Mouse (Mus musculus) frontal cortex, postnatal 10 days (tissue): ENCODE data around the gene Ablim2.
A peak's percentile ranks its signal among the peaks of the same experiment; 100 is the strongest.

Experiments used
- DNase-seq, 2 experiments: peaks; one replicate each; pipeline ENCODE4 v3.0.0; 2022; ENCODE audit warnings: low spot score in 2 of 2, mixed read lengths in 1 of 2

Ablim2 gene

GRCm38 (mm10) chr5:35884689-35885088 lies 127.0 kb downstream of the Ablim2 start:
- DNase-seq: no peak

- DNase-seq: no peak
Measured at GRCm38 (mm10) chr5:35888959-35889358, 131.3 kb downstream of the Ablim2 start.

DNA sequence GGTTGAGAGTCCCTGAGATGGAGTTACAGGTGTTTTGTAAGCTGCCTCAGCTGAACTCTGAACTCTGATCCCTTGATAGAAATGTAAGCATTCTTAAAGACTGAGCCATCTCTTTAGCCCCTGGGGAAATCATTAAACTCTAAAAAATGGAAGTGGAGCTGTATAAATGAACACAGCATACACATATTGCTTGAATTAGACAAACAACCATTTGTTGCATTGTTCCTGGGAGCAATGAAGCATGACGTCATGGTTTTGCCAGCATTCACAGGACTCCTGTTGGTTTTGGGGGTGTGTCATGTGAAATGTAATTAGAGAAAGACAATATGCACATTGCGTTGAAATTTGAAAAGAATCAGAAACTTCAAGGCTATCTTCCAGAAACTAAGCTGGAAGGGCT lies 132.0 kb downstream of the Ablim2 start:
- DNase-seq: no peak

- DNase-seq: no peak
Measured at GRCm38 (mm10) chr5:35890985-35891730, 133.5 kb downstream of the Ablim2 start.

DNA sequence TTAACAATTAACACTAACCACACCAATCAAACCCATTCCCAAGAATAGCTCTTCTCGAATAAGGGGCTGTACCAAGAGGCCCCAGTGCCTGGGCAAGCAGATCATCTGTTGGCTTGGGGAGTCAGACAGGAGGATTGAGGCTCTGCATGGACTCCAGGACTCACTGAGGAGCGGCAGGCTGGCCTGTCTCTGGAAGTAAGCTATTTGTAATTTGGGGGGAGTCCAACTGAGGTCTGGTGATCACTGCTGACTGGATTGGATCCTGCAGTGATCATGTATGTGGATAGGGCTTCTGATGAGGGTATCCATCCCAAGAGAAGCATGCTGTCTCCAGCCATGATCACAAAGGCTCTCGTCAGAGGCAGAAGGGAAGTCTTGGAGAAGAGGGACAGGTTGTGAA lies 134.7 kb downstream of the Ablim2 start:
- DNase-seq: no peak

- peak; percentile 98 to 99 for DNase-seq
Measured at GRCm38 (mm10) chr5:35893093-35893804, 135.6 kb downstream of the Ablim2 start, which contains the start of gene Afap1. TSS of gene Afap1 (plus strand) at chr5:35893319.

DNA sequence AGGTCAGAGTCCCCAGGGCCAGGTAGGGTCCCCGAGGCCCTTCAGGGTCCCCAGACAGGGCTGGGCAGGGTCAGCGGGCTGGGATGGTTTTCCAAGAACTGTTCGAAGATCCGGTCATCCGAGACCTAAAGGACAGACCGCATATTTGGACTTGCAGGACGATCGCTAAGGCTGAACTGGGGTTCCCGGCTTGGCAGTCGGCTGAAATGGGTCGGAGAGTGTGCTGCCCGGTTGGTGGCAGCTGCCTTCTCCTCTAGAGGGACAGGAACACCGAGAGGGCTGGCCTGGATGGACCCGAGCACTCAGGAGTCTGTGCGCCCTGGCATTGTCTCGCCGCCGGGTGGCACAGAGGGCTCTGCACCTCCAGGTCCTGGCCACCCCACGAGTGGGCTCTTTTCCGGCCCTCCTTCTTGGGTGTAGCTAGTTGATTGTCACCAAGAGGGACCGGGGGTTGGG lies 136.2 kb downstream of the Ablim2 start:
- DNase-seq: peak in 1 of 2 experiments; percentile 55

DNA sequence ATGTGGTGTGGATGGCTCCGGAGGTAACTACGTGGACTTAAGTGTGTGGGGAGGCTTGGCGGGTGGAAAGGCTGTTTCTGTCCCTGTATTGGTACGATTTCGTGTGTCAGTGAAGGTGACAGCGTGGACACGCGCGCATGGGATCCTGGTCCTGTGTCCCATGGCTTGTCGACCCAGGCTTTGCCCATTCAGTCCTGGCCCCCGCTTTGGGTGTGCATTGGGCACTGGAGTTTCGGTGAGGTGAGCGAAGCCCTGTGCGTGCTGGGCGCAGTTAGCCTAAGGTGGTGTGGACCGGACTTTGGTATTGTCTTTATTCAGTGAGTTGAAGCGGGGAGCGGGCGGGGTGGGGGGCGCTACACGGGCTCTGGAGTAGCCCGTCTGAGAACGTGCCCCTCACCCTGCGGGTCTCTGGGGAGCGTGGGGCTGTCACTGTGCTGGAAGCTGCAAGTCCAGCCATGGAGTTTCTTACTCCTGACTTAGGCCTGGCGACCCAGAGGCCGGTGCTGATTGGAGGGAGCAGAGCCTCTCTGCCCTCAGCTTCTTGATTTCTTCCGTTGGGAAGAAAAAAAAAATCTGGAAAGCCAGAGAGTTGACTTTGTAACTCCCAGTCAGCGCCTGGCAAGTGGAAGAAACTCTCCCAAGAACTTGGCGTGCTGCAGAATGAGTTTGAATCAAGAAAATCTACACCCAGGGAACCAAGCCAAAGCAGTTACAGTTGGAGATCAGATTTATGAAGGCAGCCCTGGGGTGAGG lies 136.8 kb downstream of the Ablim2 start:
- no peak for DNase-seq

DNA sequence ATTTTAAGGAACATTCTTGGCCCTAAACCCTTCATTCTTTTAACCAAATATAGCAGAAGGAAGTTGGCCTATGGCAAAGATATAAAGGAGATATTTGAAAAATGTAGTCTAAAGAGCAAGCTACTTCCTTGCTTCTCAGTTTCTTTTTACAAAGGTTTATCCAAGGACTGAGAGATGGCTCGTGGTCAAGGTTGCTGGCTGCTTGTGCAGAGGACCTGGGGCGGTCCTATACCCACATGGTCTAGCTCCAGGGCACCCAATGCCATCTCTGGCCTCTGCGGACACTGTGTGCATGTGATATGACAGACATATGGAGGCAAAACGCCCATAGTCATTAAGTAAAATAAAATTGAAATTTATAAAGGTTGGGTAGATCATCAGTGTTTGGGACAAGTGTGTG lies 138.2 kb downstream of the Ablim2 start:
- no peak for DNase-seq

- DNase-seq: no peak
Measured at GRCm38 (mm10) chr5:35896556-35896955, 138.9 kb downstream of the Ablim2 start.

GRCm38 (mm10) chr5:35897147-35897546 lies 139.5 kb downstream of the Ablim2 start:
- no peak for DNase-seq

DNA sequence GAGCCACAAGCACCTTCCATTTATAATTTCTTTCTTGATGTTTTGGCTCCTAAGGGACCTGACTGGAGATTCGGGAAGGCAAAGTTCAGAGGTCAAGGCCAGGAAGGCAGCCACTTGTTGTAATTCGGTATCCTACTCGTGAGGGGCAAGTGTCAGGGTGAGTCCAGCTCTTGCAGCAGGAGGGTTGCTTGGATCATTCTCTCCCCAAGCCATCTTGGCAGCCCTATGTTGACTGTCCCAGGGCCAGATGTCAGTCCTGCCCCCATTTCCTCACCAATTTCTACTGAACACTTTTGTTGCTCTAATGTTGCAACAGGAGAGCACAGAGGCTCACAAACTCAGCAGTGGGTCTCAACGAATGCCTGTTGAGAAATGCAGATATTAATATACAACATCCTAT lies 140.4 kb downstream of the Ablim2 start:
- DNase-seq: no peak

DNA sequence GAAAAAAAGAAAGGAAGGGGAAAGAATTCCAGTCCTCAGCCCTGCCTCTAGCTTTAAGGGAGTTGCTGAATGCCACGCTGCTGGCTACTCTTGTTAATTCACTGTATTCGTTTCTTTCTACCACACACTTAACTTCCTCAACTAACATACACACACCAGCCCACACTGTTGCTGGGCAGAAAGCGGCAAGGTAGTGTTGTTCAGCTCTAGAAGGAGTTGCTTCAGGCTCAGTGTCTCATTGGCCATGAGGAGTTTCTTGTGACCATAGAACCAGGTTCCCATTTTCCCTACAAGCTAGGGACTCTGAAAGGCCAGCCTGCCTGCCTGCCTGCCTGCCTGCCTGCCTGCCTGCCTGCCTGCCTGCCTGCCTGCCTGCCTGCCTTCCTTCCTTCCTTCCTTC lies 141.3 kb downstream of the Ablim2 start:
- no peak for DNase-seq

GRCm38 (mm10) chr5:35900401-35901225 lies 142.9 kb downstream of the Ablim2 start:
- no peak for DNase-seq

DNA sequence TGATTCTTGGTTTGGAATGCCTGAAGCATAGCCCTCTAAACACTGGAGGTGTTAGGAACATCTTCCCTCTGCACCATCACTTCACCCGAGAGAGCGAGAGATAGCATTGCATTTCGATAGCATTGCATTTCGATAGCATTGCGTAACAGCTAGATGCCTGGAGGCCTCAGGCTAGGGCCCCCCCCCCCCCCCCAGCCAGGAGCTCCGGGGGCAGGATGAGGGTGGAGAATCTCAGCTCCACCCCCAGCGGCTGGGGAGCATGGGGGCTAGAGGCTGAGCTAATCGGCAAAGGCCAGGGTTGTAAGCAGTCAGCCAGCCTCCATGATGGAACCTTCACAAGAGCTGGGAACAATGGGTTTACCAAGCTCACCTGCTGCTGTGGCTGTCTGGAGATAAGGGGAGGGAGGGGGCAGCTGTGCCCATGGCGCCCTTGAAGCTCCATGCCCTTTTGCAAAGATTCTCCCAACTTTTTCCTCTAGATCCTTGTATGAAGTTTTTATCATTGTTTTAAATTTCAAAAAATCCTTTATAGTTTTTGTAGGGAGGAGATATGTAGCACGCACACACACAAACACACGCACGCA lies 143.6 kb downstream of the Ablim2 start:
- no peak for DNase-seq

- no peak for DNase-seq
Measured at GRCm38 (mm10) chr5:35903456-35903855, 145.8 kb downstream of the Ablim2 start.

GRCm38 (mm10) chr5:35905283-35905682 lies 147.6 kb downstream of the Ablim2 start:
- DNase-seq: no peak

- no peak for DNase-seq
Measured at GRCm38 (mm10) chr5:35907090-35907489, 149.4 kb downstream of the Ablim2 start.

DNA sequence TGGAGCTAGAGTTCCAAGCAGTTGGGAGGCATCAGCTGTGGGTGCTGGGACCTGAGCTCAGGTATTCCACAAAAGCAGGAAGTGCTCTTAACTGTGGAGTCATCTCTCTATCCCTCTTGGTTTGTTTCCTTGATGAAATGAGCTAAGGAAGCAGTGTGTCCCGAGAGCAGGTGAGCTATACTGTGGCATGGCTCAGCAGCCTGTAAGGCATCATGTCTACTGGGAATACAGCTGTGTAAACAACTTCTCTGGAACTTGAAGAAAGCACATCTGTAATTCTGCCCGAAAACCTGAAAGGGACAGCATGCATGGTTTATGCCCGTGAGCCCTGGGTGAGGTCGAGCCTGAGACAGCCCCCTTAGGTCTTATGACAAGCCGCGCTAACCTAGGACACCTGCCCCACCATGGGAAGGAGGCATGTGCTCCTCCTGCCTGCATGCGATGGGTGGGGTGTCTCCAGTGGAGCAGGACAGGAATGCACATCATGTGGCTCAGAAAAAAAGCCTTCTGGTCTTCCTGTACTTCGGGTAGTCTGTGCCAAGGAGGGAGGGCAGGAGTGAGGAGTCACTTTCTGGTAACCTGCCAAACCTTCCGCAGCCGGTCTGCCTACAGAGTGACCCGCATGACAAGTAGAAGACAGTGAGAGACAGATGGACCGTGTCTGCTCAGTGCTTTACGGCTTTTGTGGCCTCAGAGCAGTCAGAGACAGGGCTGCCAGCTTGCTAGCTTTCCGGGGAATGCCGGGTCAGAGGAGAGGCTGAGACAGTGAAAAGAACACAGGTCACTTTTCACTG lies 150.2 kb downstream of the Ablim2 start:
- DNase-seq: peak; percentile 64 to 83
